Mouse (Mus musculus): Measurements from ENCODE around the gene Ccnf. TPM values are rescaled to one million over a fixed set of nuclear protein-coding genes. Genes with fewer than 3 reads are reported as not detected.

Ccnf gene
- polyA plus RNA-seq, 1 experiment from 2014 or later, result 85.3 TPM

DNA sequence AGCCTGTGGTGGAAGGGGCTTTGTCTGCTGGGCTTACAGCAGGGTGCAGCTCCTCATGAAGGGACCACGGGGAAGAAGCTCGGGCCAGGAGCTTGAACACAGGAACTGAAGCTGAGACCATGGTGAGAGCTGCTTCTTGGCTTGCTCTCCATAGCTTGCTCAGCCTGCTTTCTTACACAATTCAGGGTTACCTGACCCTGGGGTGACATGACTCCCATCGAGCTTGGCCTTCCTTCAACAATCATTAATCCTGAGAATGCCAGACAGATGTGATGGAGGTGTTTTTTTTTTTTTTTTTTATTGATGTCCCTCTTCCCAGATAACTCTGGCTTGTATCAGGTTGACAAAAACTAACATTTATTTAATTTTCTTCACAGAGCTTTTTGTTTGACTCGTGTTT is 7.7 kb upstream of the Ccnf start:
- H3K4me3 ChIP-seq, result no peak overlapping the region
- H3K9ac ChIP-seq, result no peak overlapping the region
- H3K27me3 ChIP-seq, result no peaks in the 10 kb centered on the region
- no peaks in the 10 kb centered on the region for H3K4me1 ChIP-seq
- 82% methylated on average over 4 of the region's 4 CpGs for WGBS
- no peak overlapping the region for H3K4me2 ChIP-seq (replicated peaks)
- no peaks in the 10 kb centered on the region for H3K36me3 ChIP-seq
- no peaks in the 10 kb centered on the region for H3K9me3 ChIP-seq
- H3K27ac ChIP-seq, result no peak overlapping the region
- ATAC-seq (ENCODE audit: insufficient number of reproducible peaks, insufficient read depth, low FRiP score, low TSS enrichment), result no peak

DNA sequence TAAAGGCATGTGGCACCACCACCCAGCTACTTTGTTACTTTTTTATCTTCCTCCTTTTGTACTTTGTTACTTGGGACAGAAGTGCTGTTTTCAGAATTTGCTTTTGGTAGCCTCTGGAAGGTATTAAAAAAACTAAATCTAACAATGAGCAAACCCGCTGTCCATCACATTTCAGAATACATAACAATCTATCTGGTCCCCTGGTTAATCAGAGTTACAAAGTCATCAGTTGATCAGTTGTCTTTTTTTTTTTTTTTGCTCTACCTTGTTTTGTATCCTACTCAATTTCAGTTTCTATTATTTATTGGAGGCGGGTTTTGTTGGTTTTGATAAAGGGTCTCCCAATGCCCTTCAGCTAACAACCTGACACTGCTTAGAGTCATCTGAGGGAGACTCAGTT is 1.0 kb upstream of the Ccnf start:
- Histone ChIP-seq H3K4me1 (peaks cover 16% of the 10 kb centered on the region), H3K27ac (no peak overlapping the region), H3K4me3 (no peak overlapping the region), H3K9me3 (no peaks in the 10 kb centered on the region), H3K4me2 (replicated peaks) (no peak overlapping the region), H3K36me3 (peaks cover 17% of the 10 kb centered on the region), H3K9ac (no peak overlapping the region), H3K27me3 (no peaks in the 10 kb centered on the region)
- ATAC-seq (ENCODE audit: insufficient number of reproducible peaks, insufficient read depth, low FRiP score, low TSS enrichment), result no peak
- 99% methylated on average over 2 of the region's 2 CpGs for WGBS

DNA sequence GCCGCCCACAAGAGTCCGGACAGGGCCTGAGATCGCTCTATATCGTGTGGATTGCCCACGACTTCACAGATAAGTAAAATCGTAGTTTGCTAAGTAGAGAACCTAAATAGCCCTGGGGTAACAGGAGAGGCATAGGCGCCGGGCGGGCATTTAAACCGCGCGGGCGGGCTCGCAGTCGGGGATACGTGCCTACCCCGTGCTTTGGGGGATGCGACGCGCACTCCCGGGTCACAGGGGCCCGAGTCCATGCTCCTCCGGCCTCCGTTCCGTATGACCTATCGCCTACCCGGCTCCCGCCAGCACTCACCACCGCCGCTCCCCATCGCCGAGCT is 330 bp downstream of the Ccnf start:
- H3K27me3 ChIP-seq, result no peaks in the 10 kb centered on the region
- no peak; the same call in 1 of the 2 replicates for ATAC-seq (ENCODE audit: insufficient number of reproducible peaks, insufficient read depth, low FRiP score, low TSS enrichment)
- under 1% methylated on average over 32 of the region's 32 CpGs for WGBS
- peaks cover 16% of the 10 kb centered on the region for H3K4me1 ChIP-seq
- peak overlapping the region; percentile 72 for H3K4me2 ChIP-seq (replicated peaks)
- H3K4me3 ChIP-seq, result peak overlapping the region; percentile 74
- H3K9me3 ChIP-seq, result no peaks in the 10 kb centered on the region
- H3K36me3 ChIP-seq, result peaks cover 29% of the 10 kb centered on the region
- H3K27ac ChIP-seq, result peak overlapping the region; percentile 63
- peak overlapping the region; percentile 83 for H3K9ac ChIP-seq

DNA sequence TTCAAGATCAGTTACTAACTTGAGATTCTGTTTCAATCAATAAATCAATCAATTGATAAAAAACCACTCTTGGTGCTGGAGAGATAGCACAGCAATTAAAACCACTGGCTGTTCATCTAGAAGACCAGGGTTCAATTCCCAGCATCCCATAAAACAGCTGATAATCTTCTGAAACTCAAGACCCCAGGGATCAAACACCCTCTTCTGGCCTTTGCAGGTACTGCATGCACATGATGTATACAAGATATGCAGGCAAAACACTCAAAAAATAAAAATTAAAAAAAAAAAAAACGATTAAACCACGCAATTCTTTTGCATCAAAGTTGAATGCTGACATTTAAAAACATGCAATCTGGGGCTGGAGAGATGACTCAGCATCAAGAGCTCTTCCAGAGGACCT is 2.6 kb downstream of the Ccnf start:
- Histone ChIP-seq H3K9ac (no peak overlapping the region), H3K27ac (no peak overlapping the region), H3K27me3 (no peaks in the 10 kb centered on the region), H3K36me3 (peaks cover 46% of the 10 kb centered on the region), H3K4me2 (replicated peaks) (no peak overlapping the region), H3K4me1 (peaks cover 16% of the 10 kb centered on the region), H3K9me3 (peaks cover 8% of the 10 kb centered on the region), H3K4me3 (no peak overlapping the region)
- ATAC-seq (ENCODE audit: insufficient number of reproducible peaks, insufficient read depth, low FRiP score, low TSS enrichment), result no peak
- 99% methylated on average over 2 of the region's 2 CpGs for whole genome bisulfite sequencing

DNA sequence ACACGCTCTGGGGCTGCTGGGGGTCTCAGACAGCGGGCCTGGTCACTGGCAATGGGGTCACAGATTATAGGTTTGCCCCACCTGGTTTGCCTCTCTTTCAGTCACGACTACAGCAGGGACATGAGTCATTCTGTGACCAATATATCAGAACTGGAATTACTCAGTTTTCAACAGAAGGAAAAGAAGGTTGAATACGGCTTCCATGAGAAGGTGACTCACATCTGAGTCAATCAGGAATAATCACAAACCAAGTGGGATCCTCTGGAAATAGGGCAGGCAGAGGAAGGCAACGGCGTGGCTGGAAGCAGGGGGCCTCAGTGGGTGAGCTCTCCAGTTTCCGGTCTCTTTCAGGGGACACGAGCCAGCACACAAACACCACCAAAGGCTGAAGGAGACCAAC is 7.2 kb downstream of the Ccnf start:
- no peak for ATAC-seq (ENCODE audit: insufficient number of reproducible peaks, insufficient read depth, low FRiP score, low TSS enrichment)
- Histone ChIP-seq H3K4me1 (no peaks in the 10 kb centered on the region), H3K9ac (no peak overlapping the region), H3K36me3 (peaks cover 91% of the 10 kb centered on the region), H3K4me3 (no peak overlapping the region), H3K27ac (no peak overlapping the region), H3K4me2 (replicated peaks) (no peak overlapping the region), H3K9me3 (peaks cover 10% of the 10 kb centered on the region), H3K27me3 (no peaks in the 10 kb centered on the region)
- 98% methylated on average over 8 of the region's 8 CpGs for WGBS

DNA sequence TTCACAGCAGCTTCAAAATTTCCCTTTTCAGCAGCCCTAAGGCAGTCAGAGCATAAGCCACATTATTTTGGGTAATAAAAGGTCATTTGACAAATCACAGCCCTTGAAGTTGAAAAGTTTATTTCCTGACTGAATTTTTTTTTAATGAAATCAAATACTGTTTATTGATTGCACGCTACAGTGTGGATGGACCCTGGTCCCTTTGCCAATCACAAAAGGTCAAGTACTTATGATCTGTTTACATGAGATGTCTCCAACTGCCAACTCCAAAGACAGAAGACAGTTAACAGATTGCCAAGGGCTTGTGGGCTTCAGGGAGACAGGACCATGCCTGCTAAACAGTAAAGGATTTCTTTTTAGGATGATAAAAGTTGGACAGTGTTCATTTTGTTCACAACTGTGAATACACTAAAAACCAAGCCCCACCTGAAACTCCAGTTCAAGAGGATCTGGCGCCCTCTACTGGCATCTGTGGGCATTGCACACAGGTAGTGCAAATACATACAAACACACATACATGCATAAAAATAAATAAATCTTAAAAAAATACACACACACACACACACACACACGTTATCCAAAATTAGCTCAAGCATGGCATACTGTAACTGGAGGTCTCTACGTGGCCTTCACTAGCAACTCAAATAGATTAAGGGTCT is 7.8 kb downstream of the Ccnf start:
- no peak overlapping the region for H3K9ac ChIP-seq
- H3K4me3 ChIP-seq, result no peak overlapping the region
- WGBS, result 81% methylated on average over 4 of the region's 4 CpGs
- peaks cover 91% of the 10 kb centered on the region for H3K36me3 ChIP-seq
- no peak for ATAC-seq (ENCODE audit: insufficient number of reproducible peaks, insufficient read depth, low FRiP score, low TSS enrichment)
- peaks cover 10% of the 10 kb centered on the region for H3K9me3 ChIP-seq
- H3K27ac ChIP-seq, result no peak overlapping the region
- H3K4me1 ChIP-seq, result no peaks in the 10 kb centered on the region
- no peaks in the 10 kb centered on the region for H3K27me3 ChIP-seq
- no peak overlapping the region for H3K4me2 ChIP-seq (replicated peaks)

DNA sequence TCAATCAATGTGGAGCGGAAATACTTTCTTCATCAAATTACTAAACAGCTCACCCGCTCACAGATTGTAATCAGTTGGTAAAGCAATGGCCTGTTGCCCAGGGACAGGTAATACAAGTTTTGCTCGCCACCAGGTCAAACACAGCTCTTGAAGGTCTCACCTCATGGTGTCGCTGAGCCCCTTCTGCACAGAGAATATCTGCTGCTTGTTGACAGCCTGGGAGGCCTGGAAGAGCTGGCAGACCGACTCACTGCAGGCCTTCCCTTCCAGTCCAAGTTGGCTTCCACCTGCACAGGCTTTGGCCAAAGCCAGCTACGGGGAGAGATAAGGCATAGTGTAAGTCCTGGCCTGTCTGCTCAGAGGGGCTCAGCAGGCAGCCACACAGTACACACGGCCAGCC is 14.4 kb downstream of the Ccnf start:
- H3K9me3 ChIP-seq, result no peaks in the 10 kb centered on the region
- no peaks in the 10 kb centered on the region for H3K4me1 ChIP-seq
- H3K4me2 ChIP-seq (replicated peaks), result no peak overlapping the region
- no peak for ATAC-seq (ENCODE audit: insufficient number of reproducible peaks, insufficient read depth, low FRiP score, low TSS enrichment)
- no peak overlapping the region for H3K4me3 ChIP-seq
- H3K9ac ChIP-seq, result no peak overlapping the region
- WGBS, result 94% methylated on average over 7 of the region's 7 CpGs
- H3K27me3 ChIP-seq, result no peaks in the 10 kb centered on the region
- no peak overlapping the region for H3K27ac ChIP-seq
- peaks cover 95% of the 10 kb centered on the region for H3K36me3 ChIP-seq

DNA sequence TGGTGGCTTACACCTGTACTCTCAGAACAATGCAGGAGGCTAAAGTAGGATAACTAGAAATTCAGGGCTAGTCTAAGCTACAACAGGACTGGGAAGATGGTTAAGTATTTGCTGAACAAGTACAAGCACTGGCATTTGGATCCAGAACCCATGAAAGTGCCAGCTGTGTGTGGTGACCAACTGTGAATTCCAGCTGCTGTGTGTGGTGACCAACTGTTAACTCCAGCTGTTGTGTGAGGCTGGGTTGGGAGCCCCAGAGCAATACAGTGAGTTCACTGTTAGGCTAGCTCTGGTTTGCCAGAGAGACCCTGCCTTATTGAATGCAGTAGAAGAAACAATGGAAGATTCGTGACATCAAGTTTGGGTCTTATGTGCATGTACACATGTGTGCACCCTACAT is 14.8 kb downstream of the Ccnf start:
- peaks cover 94% of the 10 kb centered on the region for H3K36me3 ChIP-seq
- WGBS, result 91% methylated on average over 1 of the region's 1 CpGs
- H3K9me3 ChIP-seq, result no peaks in the 10 kb centered on the region
- ATAC-seq (ENCODE audit: insufficient number of reproducible peaks, insufficient read depth, low FRiP score, low TSS enrichment), result no peak
- no peaks in the 10 kb centered on the region for H3K4me1 ChIP-seq
- H3K9ac ChIP-seq, result no peak overlapping the region
- H3K4me2 ChIP-seq (replicated peaks), result no peak overlapping the region
- no peak overlapping the region for H3K27ac ChIP-seq
- no peaks in the 10 kb centered on the region for H3K27me3 ChIP-seq
- no peak overlapping the region for H3K4me3 ChIP-seq

DNA sequence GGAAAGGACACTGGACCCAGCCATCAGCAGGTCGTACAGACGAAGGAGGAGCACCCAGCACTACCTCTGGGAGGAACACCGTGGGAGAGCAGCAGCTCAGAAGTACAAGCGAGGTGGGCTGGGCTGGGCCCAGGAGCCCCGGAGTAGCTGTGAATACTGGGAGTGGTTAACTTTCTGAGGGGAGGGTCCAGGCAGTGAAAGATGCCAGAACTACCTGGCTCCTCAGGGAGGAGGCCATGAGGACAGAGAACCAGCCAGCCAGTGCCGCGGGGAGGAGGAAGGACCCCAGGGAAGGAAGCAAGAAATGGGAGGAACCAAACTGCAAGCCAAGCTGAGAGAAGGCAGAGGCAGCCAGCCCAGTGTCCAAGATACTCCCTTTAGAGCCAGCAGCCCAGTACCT is 23.3 kb downstream of the Ccnf start:
- Histone ChIP-seq H3K9ac (no peak overlapping the region), H3K4me2 (replicated peaks) (no peak overlapping the region), H3K9me3 (no peaks in the 10 kb centered on the region), H3K27ac (no peak overlapping the region), H3K4me3 (no peak overlapping the region), H3K4me1 (no peaks in the 10 kb centered on the region), H3K27me3 (no peaks in the 10 kb centered on the region), H3K36me3 (peaks cover 89% of the 10 kb centered on the region)
- ATAC-seq (ENCODE audit: insufficient number of reproducible peaks, insufficient read depth, low FRiP score, low TSS enrichment), result no peak
- WGBS, result 88% methylated on average over 7 of the region's 7 CpGs

DNA sequence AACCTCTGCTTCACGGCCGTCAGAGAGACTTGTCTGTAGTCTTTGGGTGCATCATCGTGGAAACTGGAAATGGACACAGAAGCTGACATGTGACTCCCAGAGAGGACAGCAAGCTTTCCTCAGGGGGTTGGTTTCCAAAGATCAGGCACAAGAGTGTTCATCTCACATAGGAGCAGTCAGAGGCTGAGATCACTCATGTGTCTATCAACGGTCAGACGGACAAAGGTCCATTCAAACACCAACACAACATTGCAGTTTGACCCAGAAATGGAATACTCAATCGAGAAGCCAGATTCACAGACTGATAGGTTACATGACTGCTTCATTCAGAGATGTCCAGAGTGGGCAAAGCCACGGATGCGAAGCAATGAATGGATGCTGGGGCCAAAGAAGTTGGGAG is 24.6 kb downstream of the Ccnf start:
- 92% methylated on average over 8 of the region's 8 CpGs for WGBS
- ATAC-seq (ENCODE audit: insufficient number of reproducible peaks, insufficient read depth, low FRiP score, low TSS enrichment), result no peak
- Histone ChIP-seq H3K4me3 (no peak overlapping the region), H3K9me3 (no peaks in the 10 kb centered on the region), H3K27me3 (no peaks in the 10 kb centered on the region), H3K36me3 (peaks cover 84% of the 10 kb centered on the region), H3K9ac (no peak overlapping the region), H3K4me1 (no peaks in the 10 kb centered on the region), H3K4me2 (replicated peaks) (no peak overlapping the region), H3K27ac (no peak overlapping the region)

DNA sequence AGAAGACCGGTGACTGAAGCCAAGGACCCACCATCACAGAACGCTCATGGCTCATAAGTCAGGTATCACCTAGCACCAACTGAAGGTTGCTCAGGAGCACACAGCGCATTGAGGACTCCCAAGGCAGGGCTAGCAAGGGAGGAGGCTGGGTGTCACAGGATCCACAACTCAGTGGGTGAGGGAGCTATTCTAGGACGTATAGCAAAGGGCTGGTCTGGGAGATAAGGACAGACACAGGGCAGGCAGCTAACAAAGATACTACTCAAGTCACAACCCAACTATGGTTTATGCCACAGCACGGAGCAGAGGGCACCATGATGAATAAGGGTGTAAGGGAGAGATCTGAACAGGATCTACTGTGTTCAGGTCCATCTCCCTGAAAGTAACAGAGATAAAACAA is 25.4 kb downstream of the Ccnf start:
- 92% methylated on average over 5 of the region's 5 CpGs for whole genome bisulfite sequencing
- no peak overlapping the region for H3K27ac ChIP-seq
- no peaks in the 10 kb centered on the region for H3K4me1 ChIP-seq
- H3K9me3 ChIP-seq, result no peaks in the 10 kb centered on the region
- no peak overlapping the region for H3K9ac ChIP-seq
- ATAC-seq (ENCODE audit: insufficient number of reproducible peaks, insufficient read depth, low FRiP score, low TSS enrichment), result no peak
- H3K4me3 ChIP-seq, result no peak overlapping the region
- H3K27me3 ChIP-seq, result no peaks in the 10 kb centered on the region
- no peak overlapping the region for H3K4me2 ChIP-seq (replicated peaks)
- peaks cover 77% of the 10 kb centered on the region for H3K36me3 ChIP-seq

DNA sequence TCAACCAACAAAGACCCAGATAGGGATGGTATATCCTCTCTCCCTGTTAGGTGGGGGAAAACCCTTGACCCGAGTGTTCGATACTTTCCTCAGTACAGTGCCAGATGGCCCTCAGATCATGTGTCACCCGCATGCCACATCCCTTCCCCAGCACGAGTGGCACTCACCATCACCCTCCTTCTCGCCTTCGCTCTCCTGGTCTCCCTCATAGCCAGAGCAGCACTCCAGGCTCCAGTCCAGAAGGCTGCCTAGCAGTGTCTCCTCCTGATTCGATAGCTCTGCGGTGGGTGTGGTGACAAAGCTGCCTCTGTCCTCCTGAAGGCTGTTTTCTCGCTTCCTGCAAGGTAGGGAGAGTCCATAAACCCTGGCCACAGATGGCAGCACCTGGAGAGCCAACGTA is 26.5 kb downstream of the Ccnf start:
- H3K4me1 ChIP-seq, result peaks cover 4% of the 10 kb centered on the region
- no peak overlapping the region for H3K4me2 ChIP-seq (replicated peaks)
- H3K9me3 ChIP-seq, result no peaks in the 10 kb centered on the region
- 84% methylated on average over 10 of the region's 10 CpGs for WGBS
- H3K36me3 ChIP-seq, result peaks cover 66% of the 10 kb centered on the region
- no peak overlapping the region for H3K9ac ChIP-seq
- no peaks in the 10 kb centered on the region for H3K27me3 ChIP-seq
- no peak for ATAC-seq (ENCODE audit: insufficient number of reproducible peaks, insufficient read depth, low FRiP score, low TSS enrichment)
- H3K27ac ChIP-seq, result no peak overlapping the region
- no peak overlapping the region for H3K4me3 ChIP-seq

DNA sequence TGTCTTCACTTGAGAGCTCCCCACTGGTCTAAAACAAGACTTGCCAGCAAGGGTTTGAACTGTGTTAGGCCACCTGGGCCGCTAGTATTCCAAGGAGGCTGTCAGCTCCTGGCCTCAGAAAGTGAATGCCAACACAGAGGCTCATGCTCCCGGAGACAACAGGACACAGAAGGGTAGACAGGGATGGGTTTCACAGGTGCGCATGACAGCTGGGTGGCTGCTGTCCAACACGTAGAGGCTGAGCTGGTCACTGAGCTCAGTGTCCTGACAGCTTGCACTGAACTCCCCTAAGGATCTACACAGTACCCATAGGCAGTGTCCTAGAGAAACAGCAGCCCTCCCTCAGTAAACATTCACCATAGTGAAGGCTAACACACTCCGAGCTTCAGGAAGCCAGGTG is 27.8 kb downstream of the Ccnf start:
- no peak overlapping the region for H3K9ac ChIP-seq
- H3K4me2 ChIP-seq (replicated peaks), result no peak overlapping the region
- peaks cover 58% of the 10 kb centered on the region for H3K36me3 ChIP-seq
- ATAC-seq (ENCODE audit: insufficient number of reproducible peaks, insufficient read depth, low FRiP score, low TSS enrichment), result no peak
- H3K9me3 ChIP-seq, result no peaks in the 10 kb centered on the region
- peaks cover 11% of the 10 kb centered on the region for H3K4me1 ChIP-seq
- no peak overlapping the region for H3K4me3 ChIP-seq
- 88% methylated on average over 5 of the region's 5 CpGs for WGBS
- H3K27me3 ChIP-seq, result no peaks in the 10 kb centered on the region
- H3K27ac ChIP-seq, result no peak overlapping the region

All from embryonic facial prominence, embryonic 12.5 days (tissue).